Mouse (Mus musculus) liver, embryonic 12.5 days (tissue): Measurements from ENCODE around the gene Yeats2. TPM values are rescaled to one million over a fixed set of nuclear protein-coding genes. Genes with fewer than 3 reads are reported as not detected.

ENCODE experiments used
- ATAC-seq: fragments of 200-750 bp; cut with Nextera tagmentation; 2 replicates; pipeline ENCODE4 v1.8.0; 2017; ENCODE audit warnings: moderate number of reproducible peaks, mild to moderate bottlenecking, moderate library complexity
- H3K27ac ChIP-seq: fragments of 300-500 bp; sonication (generic); 2 replicates; pipeline ENCODE4 v1.5.1; 2016; ENCODE audit warnings: mild to moderate bottlenecking
- H3K27me3 ChIP-seq: fragments of 300-500 bp; sonication (generic); replicated peaks from 2 replicates; pipeline ENCODE4 v1.6.1; 2016; ENCODE audit warnings: mild to moderate bottlenecking, moderate library complexity
- H3K36me3 ChIP-seq: fragments of 300-500 bp; sonication (generic); 2 replicates; pipeline ENCODE4 v1.6.1; 2016; ENCODE audit warnings: mild to moderate bottlenecking, moderate library complexity
- H3K4me1 ChIP-seq: fragments of 300-500 bp; sonication (generic); 2 replicates; pipeline ENCODE4 v1.6.1; 2016
- H3K4me2 ChIP-seq: fragments of 300-500 bp; sonication (generic); 2 replicates; pipeline ENCODE4 v1.6.1; 2016; ENCODE audit warnings: mild to moderate bottlenecking, moderate library complexity
- H3K4me3 ChIP-seq: fragments of 300-500 bp; sonication (generic); 2 replicates; pipeline ENCODE4 v1.5.1; 2016; ENCODE audit warnings: mild to moderate bottlenecking, moderate library complexity
- H3K9ac ChIP-seq: fragments of 300-500 bp; sonication (generic); 2 replicates; pipeline ENCODE4 v1.6.1; 2016; ENCODE audit warnings: mild to moderate bottlenecking, moderate library complexity
- H3K9me3 ChIP-seq: fragments of 300-500 bp; sonication (generic); replicated peaks from 2 replicates; pipeline ENCODE4 v1.6.1; 2016; ENCODE audit warnings: mild to moderate bottlenecking, moderate library complexity
- WGBS: fragments of 180-500 bp; shearing (Covaris S2); methylation state at CpG from one replicate; pipeline ENCODE4 v1.1.7; 2016; ENCODE audit not compliant: insufficient replicate concordance; 5-methylcytosine and 5-hydroxymethylcytosine counted together
- polyA plus RNA-seq: library from polyadenylated mRNA; unstranded; fragments of >200 nt; fragmentation: Nextera tagmentation; extraction: Ambion mirVana; gene quantifications from 2 replicates; pipeline ENCODE4 v1.2.1, GENCODE M21; 2016

Yeats2 gene
- polyA plus RNA-seq, 1 experiment from 2014 or later: 14.0 TPM

GRCm38 (mm10) chr16:20248442-20249174 lies 107.7 kb downstream of the Yeats2 start:
- ATAC-seq: no peak
- 77% methylated on average over 9 of the region's 9 CpGs for WGBS
- H3K27me3 ChIP-seq: 0 out of 2 replicates have a peak, but pooled peaks cover 4% of the 10 kb centered on the region

GRCm38 (mm10) chr16:20257926-20258325 lies 117.1 kb downstream of the Yeats2 start:
- H3K27ac ChIP-seq: no peak overlapping the region
- H3K4me3 ChIP-seq: no peak overlapping the region
- no peak for ATAC-seq
- no peaks in the 10 kb centered on the region for H3K27me3 ChIP-seq
- H3K4me1 ChIP-seq: no peaks in the 10 kb centered on the region
- no peaks in the 10 kb centered on the region for H3K36me3 ChIP-seq
- WGBS: 63% methylated on average over 5 of the region's 5 CpGs
- H3K9me3 ChIP-seq: no peaks in the 10 kb centered on the region
- H3K4me2 ChIP-seq: no peak overlapping the region
- H3K9ac ChIP-seq: no peak overlapping the region

More at GRCm38 (mm10) chr16:20248442-20249174, 107.7 kb downstream of the Yeats2 start:
- no peaks in the 10 kb centered on the region for H3K4me1 ChIP-seq
- no peak overlapping the region for H3K4me2 ChIP-seq
- H3K4me3 ChIP-seq: no peak overlapping the region
- no peaks in the 10 kb centered on the region for H3K36me3 ChIP-seq
- no peak overlapping the region for H3K9ac ChIP-seq
- H3K9me3 ChIP-seq: no peaks in the 10 kb centered on the region
- no peak overlapping the region for H3K27ac ChIP-seq

GRCm38 (mm10) chr16:20265089-20265488 lies 124.2 kb downstream of the Yeats2 start:
- Histone ChIP-seq H3K4me2 (no peak overlapping the region), H3K36me3 (no peaks in the 10 kb centered on the region), H3K9ac (no peak overlapping the region), H3K9me3 (no peaks in the 10 kb centered on the region), H3K4me3 (no peak overlapping the region), H3K27me3 (peaks cover 7% of the 10 kb centered on the region; the same call in 1 of the 2 replicates), H3K27ac (no peak overlapping the region), H3K4me1 (no peaks in the 10 kb centered on the region)
- 67% methylated on average over 7 of the region's 7 CpGs for WGBS
- no peak for ATAC-seq

GRCm38 (mm10) chr16:20271339-20271738 lies 130.5 kb downstream of the Yeats2 start:
- Histone ChIP-seq H3K27ac (no peak overlapping the region), H3K9ac (no peak overlapping the region), H3K36me3 (no peaks in the 10 kb centered on the region), H3K4me3 (no peak overlapping the region), H3K4me2 (no peak overlapping the region), H3K27me3 (peaks cover 4% of the 10 kb centered on the region; the same call in 1 of the 2 replicates), H3K4me1 (0 out of 2 replicates have a peak, but pooled peaks cover 2% of the 10 kb centered on the region), H3K9me3 (no peaks in the 10 kb centered on the region)
- ATAC-seq: no peak
- 50% methylated on average over 4 of the region's 4 CpGs for WGBS

- Histone ChIP-seq H3K9ac (no peak overlapping the region), H3K4me1 (0 out of 2 replicates have a peak, but pooled peaks cover 2% of the 10 kb centered on the region), H3K27me3 (peaks cover 4% of the 10 kb centered on the region; the same call in 1 of the 2 replicates), H3K9me3 (no peaks in the 10 kb centered on the region), H3K36me3 (0 out of 2 replicates have a peak, but pooled peaks cover 2% of the 10 kb centered on the region), H3K4me3 (no peak overlapping the region), H3K27ac (no peak overlapping the region), H3K4me2 (no peak overlapping the region)
- no peak for ATAC-seq
- WGBS: 14% methylated on average over 3 of the region's 3 CpGs
Measured at GRCm38 (mm10) chr16:20272994-20273393, 132.1 kb downstream of the Yeats2 start.

- Histone ChIP-seq H3K4me2 (no peak overlapping the region), H3K9me3 (no peaks in the 10 kb centered on the region), H3K4me1 (no peaks in the 10 kb centered on the region), H3K27me3 (no peaks in the 10 kb centered on the region), H3K9ac (no peak overlapping the region), H3K27ac (no peak overlapping the region), H3K36me3 (peaks cover 63% of the 10 kb centered on the region), H3K4me3 (no peak overlapping the region)
- no peak for ATAC-seq
- WGBS: 75% methylated on average over 5 of the region's 5 CpGs
Measured at GRCm38 (mm10) chr16:20279395-20279794, 138.5 kb downstream of the Yeats2 start.

- no peak overlapping the region for H3K4me2 ChIP-seq
- ATAC-seq: no peak
- 60% methylated on average over 4 of the region's 4 CpGs for WGBS
- peaks cover 71% of the 10 kb centered on the region for H3K36me3 ChIP-seq
- no peak overlapping the region for H3K9ac ChIP-seq
- H3K4me3 ChIP-seq: no peak overlapping the region
- H3K27me3 ChIP-seq: no peaks in the 10 kb centered on the region
- no peak overlapping the region for H3K27ac ChIP-seq
- no peaks in the 10 kb centered on the region for H3K9me3 ChIP-seq
- H3K4me1 ChIP-seq: no peaks in the 10 kb centered on the region
Measured at GRCm38 (mm10) chr16:20280238-20280637, 139.4 kb downstream of the Yeats2 start.

Other genes with a start within 250 kb of the Yeats2 start
- 17.4 and 18.0 TPM in 2 replicates for gene Klhl6, start 158.0 kb upstream of the Yeats2 start, polyA plus RNA-seq
- 5.2 and 5.8 TPM in 2 replicates for gene Klhl24, start 43.5 kb upstream of the Yeats2 start, polyA plus RNA-seq
- 0.05 and 0.13 TPM in 2 replicates for gene Map6d1, start 100.3 kb downstream of the Yeats2 start, polyA plus RNA-seq
- 62.1 and 63.7 TPM in 2 replicates for gene Parl, start 161.3 kb downstream of the Yeats2 start, polyA plus RNA-seq
- gene Cyp2ab1, start 184.3 kb downstream of the Yeats2 start, polyA plus RNA-seq: not detected in 2 replicates